Mouse (Mus musculus): Measurements from ENCODE around the gene Lrrc55. TPM values are rescaled to one million over a fixed set of nuclear protein-coding genes. Genes with fewer than 3 reads are reported as not detected.
A peak's percentile ranks its signal among the peaks of the same experiment; 100 is the strongest.
"Not testable (repeated sequence)": the region's sequence is repeated elsewhere in the genome, so short reads cannot be mapped to it uniquely, and the experiment has no call there.

Gene Lrrc55
- 4.3 and 5.1 TPM in 2 replicates for polyA plus RNA-seq (2012; rRNA removed)

DNA sequence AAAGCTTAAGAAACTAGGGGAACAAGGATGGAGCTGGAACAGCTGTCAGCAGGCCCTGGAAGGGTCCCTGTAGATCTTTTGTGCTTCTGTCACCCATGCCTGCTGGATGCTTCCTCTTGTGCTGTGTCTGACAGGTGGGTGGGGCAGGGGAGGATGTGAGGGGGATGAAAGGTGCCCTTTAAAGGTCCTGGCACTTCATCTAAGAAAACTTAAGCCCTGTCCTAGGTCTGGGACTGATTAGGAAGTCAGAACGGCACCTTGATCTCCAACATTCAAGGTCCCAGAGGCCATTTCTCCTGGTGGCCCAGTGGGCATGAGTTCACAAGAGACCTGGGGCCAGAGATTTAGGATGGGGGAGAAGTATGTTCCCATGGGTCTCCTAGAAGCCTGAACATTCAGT, at the start of gene Lrrc55:
Lrrc55 (minus strand) TSS at position 297 of the 400 bp plus-strand sequence.
- DNase-seq (ENCODE audit: low spot score) = no peak

DNA sequence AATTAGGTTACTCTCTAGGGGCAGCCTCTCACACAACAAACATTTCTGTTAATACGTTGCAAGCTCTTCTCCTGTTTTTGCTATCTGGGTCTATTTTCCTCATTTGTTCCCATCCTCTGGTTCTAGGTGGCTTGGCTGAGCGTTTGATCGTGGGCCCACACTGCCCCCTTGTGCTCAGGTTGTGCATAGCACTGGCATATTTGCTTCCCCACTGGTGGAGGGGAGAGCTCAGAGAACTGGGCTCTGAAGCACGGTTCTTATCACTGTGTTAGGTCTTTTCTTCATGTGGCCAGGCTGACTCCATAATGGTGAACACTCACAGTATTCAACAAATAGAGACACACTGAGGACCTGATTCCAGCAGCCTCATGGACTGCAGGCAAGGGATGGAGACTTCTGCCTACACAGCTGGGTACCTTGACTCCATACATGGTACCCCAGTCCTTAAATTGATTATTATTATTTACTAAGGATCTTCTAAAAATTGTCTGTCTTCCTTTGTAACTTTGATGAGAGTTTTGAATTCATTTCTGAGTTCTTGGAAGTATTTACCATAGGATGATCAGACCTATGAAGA, 49.6 kb upstream of the Lrrc55 start:
- peak; percentile 61 for DNase-seq (ENCODE audit: low spot score)

DNA sequence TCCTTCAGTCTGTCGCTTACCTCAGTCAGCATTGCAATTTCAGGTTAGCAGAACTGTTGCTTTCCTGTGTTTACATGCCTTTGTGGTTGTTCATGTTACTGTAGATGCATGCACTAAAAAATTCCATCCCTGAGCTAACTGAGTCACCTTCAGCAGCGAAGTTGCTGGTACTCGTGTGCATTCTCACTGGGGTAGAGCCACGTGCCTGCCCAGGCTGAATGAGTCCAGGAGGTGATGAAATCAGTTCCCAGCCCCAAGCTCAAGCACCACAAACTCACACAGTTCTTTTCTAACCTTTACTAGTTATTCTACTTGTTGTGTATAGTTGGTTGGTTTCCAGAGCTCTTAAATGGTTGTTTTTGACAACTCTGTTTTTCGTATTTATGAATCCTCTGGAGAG, 48.7 kb upstream of the Lrrc55 start:
- no peak for DNase-seq (ENCODE audit: low spot score)

DNA sequence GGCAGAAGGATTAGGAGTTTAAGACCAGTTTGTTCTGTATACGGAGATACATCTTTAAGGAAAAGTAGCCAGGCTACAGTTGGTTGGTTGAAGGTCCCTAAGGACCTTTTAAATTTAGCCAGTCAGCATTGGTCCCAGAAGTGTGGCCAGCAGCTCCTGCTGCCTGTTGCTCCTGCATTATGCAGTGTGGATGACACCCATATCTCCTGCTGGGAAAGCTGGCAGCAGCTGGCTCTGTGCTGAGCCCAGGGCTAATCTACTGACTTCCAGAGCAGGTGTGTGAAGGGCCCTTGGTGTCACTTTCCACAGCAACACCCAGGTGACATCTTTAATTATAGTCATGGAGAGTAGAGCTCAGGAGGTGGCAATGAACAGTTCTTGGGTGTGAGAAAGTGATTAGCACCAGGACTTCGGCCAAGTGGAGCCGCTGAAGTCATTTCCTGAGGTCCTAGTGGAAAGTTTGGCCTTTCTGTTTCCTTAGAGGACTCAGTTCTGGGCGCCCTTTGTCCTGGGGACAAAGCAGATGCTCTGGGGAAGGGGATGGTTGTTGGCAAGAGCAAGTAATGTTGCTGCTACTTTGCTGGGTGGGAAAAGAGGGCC, 41.2 kb upstream of the Lrrc55 start:
- no peak for DNase-seq (ENCODE audit: low spot score)

DNA sequence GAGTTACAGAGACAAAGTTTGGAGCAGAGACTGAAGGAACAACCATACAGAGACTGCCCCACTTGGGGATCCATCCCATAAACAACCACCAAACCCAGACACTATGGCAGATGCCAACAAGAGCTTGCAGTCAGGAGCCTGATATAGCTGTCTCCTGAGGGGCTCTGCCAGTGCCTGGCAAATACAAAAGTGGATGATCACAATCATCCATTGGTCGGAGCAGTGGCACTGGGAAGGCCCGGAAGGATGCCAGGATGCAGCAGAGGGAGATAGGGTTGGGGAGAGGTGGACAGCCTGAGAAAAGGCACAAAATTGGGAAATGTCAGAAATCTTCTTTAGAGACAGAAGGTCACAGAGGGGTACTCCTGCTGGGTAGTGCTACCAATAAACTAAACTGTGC, 40.2 kb upstream of the Lrrc55 start:
- DNase-seq (ENCODE audit: low spot score) = not testable (repeated sequence)

DNA sequence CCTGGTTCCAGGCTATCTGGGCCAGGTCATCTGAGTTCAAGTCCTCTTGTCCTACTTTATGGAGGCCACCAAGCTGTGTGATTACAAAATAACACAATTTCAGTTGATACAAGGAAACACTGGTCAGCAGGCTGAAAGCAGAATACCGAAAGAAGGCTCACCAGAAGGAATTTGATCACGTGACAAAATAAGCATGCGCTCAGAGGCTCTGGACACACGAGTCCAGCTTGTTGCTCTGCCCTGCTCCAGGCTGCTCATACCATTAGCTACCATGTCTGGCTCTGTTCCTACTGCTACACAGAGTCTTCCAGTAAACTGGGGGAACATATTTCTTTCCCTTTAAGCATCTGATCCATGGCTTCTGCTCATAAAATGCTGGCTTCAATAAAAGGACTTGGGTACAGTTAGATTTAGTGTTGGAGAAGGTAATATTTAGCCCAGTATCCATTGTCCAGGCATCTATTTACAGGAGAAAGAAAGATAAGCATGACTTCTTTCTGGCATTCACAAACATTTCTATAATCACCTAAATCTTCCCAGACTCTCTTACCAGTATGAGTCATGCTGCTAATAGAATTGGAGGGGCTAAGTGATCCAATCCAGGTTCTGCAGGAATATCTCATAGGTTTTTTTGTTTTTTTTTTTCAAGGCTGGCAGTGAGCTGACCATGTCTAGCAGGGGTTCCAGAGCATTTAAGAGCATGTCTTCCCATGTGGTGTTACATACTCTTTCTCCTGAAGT, 33.9 kb upstream of the Lrrc55 start:
- DNase-seq (ENCODE audit: low spot score) = no peak

DNA sequence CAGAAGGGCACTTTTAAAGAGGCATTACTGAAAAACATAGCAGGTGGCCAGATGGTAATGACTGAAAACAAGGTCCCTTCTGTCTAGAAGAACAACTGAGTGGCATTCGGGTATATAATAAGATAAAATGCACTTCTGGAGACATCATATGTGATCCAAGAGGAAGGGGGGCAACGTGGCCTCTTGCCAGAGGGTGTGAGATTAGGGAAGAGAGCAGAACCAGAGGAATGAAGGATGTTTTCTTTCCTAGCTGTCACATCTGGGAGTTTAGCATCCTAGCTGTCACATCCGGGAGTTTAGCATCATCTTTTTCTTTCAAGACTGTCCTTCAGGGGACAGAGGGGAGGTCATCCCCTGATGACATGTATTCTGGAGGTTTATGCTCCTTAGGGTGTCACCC, 32.6 kb upstream of the Lrrc55 start:
- DNase-seq (ENCODE audit: low spot score) = no peak

DNA sequence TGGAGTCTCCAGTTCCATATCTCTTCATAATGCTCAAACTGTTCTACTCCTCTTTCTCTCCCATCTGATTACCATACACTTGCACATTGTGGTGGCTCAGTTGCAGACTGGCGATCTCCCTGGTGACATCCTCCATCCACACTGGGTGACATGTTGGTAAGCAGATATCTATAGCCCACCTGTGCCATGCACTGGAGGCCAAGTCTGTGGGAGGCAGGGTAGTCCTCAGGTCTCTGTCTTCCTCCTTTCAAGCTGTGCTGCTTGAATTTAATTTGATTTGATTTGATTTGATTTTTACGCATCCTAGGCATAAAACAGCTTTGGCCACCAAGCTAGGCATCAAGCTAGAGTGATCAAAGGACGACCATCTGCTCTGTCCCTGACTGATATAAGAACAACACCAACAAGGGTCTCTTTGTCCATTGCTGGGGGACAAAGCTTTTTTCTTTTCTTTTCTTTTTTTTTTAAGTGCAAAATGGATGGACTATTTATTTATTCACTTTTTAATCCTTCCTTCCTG, 30.9 kb upstream of the Lrrc55 start:
- no peak for DNase-seq (ENCODE audit: low spot score)

DNA sequence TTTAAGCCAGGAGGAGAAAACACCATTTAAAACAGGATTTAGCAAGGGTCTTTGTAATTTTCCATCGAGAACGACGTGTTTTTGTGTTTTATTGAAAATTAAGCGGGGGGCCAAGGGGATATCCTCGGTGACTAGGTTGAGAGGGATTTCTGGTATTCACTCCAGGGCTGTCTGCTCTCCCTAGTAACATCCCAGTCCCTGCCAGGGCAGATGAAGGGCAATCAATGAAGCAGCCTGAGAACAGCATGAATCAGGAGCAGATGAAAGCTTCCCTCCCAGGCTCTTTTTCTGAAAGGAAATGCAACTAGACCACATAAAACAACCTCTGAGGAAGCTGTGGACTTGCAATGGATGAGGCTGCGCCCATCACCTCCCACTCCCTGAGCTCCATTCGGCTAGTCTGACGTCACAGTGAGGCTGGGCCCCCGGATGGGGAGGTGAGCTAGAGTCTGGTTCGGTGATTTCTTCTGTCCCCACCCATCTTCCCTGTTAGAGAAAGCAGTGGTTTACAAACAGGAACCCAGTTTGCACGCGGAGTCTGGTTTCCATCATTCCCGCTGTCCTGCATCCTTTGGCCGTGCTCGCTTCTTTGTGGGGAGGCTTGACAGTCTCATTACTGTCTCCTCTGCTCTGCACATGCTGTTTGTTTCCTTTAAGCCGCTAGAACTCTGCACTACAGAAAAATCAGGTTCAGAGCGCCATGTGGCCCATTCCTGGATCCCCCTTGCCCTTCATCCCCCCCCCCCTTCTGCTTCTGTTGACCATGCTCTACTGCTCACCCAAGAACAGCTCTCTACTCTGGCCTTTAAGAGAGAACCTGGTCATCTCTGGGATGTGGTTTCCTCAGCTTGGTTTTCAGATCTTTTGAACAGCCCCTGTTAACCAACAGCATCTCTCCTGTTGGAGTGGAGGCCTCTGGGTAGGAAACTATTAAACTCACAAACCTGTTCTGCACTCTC, 27.5 kb upstream of the Lrrc55 start:
- DNase-seq (ENCODE audit: low spot score) = no peak

DNA sequence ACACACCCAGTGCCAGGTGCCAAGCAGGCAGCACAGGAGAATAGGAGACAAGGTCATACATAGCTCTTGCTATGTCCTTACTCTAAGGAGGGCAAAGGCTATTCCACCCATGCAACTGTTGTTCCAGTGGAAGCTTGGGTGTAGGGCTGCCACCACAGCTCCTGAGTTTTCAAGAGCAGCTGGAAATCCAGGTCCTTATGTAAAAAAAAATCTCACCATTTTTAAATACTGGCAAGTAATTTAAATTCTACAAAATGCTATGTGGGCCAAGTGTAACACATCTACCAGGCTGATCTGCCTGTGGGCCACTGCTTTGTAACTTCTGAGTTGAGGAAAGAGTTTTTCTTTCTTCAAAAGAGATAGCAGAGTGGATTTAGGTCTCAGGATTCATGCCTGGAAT, 19.6 kb upstream of the Lrrc55 start:
- DNase-seq (ENCODE audit: low spot score) = no peak

DNA sequence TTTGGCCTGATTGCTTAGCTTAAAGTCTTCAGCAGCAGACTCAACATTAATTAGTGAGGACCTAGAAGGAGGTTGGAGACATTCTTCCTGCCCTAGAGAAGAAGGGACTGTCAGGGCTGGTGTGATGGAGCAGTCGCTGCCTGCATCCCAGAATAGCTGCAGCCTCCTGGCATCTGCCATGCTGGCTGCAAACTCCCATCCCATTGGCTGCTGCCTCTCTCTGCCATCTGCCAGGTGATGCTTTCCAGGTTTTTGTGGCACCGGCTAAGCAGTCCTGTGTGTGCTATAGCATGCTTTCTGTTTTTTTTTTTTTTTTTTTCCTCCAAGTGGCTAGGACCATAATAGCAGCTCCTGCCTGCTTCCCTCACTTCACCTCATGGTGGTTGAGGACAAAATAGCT, 16.7 kb upstream of the Lrrc55 start:
- DNase-seq (ENCODE audit: low spot score) = no peak

DNA sequence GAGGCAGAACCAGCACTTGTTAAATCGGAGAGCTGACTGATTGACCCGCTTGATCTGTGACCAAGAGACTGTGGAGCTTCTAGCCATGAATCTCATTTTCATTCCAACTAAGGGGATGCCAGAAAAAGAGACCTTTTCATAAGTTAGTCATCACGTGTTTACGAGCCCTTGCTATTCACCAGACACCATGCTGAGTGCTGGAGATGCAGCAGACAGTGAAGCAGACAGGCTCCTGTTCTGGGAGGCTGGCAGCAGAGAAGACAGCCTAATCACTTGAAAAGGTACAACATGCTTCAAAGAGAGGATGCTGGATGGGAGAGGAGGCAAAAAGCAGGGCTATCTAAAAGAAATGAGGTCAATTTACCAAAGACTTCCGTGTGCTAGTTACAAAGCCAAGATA, 12.3 kb upstream of the Lrrc55 start:
- no peak for DNase-seq (ENCODE audit: low spot score)

DNA sequence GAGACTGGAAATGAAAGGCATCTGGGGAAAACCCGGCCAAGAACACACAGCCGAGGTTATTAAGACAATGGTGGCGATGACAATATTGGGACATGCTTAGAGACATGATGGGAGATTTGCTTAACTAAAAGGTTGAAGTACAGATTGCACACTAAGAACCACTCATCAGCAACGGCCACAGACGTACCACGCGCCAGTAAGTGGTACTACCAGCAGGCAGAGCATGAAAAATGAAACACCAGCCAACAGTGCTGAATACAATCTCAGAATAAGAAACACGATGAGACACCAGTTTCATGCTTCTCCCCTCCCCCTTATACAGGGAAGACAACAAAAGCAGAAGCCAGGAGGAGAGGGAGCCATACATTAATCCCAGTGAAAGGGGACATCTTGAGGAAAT, 8.2 kb upstream of the Lrrc55 start:
- no peak for DNase-seq (ENCODE audit: low spot score)

DNA sequence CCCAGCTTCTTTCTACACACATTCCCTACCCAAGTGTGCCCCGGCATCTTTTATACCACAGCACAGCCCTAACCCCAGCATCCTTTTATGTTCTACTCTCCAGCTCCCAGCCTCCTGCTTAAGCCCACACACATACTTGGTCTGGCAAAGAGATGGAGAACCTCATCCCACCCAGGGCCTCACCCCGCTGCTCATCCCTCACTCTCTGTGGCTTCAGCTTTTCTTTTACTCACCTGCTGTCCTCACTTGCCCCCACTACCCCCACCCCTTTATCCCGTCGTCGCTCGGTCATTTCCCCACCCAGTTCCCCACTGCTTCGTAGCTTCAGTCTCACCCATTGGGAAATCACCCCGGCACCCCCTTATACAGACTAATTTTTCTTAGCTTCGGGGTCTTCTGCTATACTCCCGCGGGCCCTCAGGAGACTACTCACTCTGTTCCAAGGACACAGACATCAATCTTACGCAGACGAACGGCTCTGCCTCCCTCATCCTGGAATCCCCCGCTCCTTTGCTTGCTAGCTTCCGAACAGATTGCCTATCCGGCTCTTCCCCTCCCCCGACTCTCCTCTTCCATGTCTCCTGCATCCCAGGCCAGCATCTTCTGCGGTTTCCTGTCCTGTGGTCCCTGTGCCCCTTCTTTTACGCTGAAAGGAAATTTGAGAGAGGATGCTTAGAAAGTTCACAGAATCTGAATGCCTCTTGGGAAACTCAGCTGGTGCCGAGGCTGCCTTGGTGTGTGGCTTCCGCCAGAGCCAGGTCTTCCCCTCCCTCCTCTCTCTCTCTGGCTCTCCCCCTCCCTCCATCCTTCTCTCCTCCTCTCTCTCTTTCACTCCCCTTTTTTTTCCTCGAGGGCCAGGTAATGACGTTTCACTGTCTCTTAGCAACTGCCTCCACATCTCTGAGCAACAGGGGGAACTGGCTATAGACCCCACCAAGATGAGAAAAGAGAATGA, 1.3 kb upstream of the Lrrc55 start:
- no peak for DNase-seq (ENCODE audit: low spot score)

DNA sequence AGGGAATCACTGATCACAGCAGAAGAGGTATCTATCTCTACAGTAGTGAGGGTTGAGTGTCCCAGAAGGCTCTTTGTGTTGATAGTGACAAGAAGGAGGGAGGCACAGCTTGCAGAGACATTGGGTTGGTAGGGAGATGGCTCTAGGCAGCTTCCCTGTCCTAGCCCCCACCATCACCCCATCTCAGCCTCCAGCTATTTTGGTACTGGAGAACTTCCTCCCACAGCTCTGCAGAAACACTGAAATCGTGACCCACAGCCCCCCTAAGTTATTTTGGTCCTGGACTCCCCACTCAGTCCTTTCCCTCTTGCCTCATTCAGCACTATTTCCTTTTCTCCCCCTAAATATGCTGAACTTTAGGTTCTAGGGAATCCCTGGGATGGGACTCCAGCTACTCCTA, 2.4 kb downstream of the Lrrc55 start:
- no peak for DNase-seq (ENCODE audit: low spot score)

DNA sequence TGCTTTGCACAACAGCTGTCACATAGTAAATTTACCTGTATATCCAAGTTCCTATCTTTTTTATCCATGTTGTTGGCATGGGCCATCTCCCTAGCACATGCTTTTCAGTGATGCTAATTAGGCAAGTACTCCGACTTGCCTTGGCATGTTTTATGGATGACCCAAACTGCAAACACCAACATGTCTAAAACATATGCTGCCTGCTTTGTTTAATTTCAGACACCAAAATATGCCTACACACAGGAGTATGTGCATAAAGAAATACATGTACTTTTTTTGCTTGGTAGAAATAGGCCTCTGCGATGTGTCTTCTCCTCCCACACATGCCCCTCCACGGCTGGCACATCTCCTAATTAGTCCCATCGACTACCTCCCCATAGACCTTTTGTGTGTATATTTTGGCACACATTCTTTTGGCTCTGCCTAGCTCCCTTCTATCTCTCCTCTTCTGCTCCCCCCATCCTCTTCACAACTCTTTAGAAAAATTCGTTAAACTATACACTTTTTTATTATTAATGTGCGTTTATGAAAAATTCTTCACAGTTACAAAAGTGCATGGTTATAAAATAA, 9.3 kb downstream of the Lrrc55 start:
- no peak for DNase-seq (ENCODE audit: low spot score)

DNA sequence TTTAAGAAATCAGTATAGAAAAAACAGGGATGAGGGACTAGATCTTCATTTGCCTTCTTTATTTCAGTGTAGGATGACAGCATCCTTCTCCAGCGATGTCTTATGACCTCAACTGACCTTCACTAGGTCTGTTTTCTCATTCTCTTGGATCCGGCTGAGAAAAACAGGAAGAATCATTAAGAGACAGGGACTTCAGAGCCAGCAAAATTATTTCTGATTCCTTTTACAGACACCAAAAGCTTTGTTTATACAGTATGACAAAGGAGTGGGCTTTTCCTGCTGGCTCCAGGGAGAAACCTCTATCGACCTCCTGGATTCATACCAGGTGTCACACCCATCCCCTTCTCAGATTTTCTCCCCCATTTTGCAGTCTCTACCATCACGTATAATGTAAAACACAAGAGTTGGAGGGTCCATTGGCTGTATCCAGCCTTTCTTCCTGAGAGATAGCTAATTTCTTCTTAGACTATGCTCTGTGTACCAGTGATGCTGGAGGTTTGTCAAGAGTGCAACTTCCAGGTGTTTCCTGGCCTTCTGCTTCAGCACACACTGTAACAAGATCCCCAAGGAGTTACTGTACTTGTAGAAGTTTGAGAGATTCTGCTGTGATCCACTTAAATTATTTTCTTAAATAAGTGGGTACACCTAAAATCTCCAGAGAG, 18.7 kb downstream of the Lrrc55 start:
- DNase-seq (ENCODE audit: low spot score) = no peak

DNA sequence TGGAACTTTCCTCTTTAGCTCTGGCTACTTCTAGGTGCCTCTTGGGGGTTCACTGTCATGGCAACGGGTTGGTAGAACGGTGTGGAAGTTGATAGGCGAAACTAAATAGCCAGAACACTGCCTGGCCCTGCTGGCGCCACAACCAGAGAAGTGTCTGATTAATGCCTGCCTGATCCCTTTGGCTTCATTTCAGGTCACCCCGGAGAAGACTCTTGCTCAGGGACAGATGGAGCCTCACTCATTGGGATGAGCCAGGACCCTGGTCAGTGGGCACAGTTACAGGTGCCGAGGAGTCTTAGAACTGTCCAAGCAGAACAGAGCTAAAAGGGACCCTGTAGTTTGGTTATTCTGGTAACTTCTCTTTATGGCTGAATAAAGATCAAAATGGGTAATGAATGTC, 23.5 kb downstream of the Lrrc55 start:
- DNase-seq (ENCODE audit: low spot score) = no peak

DNA sequence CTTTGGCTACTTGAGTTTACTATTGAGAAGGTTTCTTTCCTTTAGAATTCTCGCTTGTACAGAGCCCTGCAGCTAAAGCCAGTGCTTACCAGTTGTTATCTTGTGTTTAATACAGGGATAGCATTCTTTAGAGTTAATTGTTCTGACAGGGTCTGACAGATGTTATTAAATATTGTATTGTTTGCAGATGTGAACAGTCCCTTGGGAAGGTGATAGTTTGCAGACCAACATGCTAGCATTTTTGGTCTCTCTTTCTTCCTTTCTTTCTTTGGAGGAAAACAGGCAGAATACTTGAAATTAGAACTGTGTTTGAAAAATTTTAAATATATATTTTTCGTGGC, 24.3 kb downstream of the Lrrc55 start:
- no peak for DNase-seq (ENCODE audit: low spot score)

Measured in urinary bladder, adult 2 months (tissue).